12 mouse cellular contexts compared by ENCODE assay signal in genomic region chr17:88494772-88495132, GRCm38 (mm10). TPM values are rescaled to one million over a fixed set of nuclear protein-coding genes. Genes with fewer than 3 reads are reported as not detected.
A peak's percentile ranks its signal among the peaks of the same experiment; 100 is the strongest.
DNase-seq lines count a peak whose midpoint lies in the region; ATAC-seq lines count a peak whose summit lies in the region.
"Had no signal": no experiment of that assay in that cellular context is flagged by ENCODE, and none has a peak within 500 bp of the region (broad histone marks: within the 10 kb centered on the region; RNA-seq: fewer than 3 reads in every experiment).

No protein-coding gene starts in this region.

- no peak overlapping the region for H3K4me3 ChIP-seq in liver, embryonic 11.5 days (ENCODE audit: low read depth, low read length)
- no peak overlapping the region for H3K4me3 ChIP-seq in forebrain, embryonic 13.5 days
- 0 out of 2 replicates have a peak overlapping the region, but pooled peaks have one; percentile 4 for H3K4me3 ChIP-seq in hindbrain, embryonic 16.5 days (ENCODE audit: low read length)
- no peak overlapping the region for H3K4me3 ChIP-seq in neural tube, embryonic 13.5 days

- H3K9ac ChIP-seq in liver, embryonic 11.5 days (ENCODE audit: low read depth, low read length): no peak overlapping the region
- H3K9ac ChIP-seq in forebrain, embryonic 13.5 days: peak overlapping the region; percentile 48
- peak overlapping the region; percentile 55 for H3K9ac ChIP-seq in hindbrain, embryonic 16.5 days (ENCODE audit: low read depth, low read length)
- H3K9ac ChIP-seq in neural tube, embryonic 13.5 days: peak overlapping the region; percentile 61

- no peak overlapping the region for H3K27ac ChIP-seq in liver, embryonic 11.5 days (ENCODE audit: low read depth, low read length)
- H3K27ac ChIP-seq in forebrain, embryonic 13.5 days: peak overlapping the region; percentile 89
- peak overlapping the region; percentile 74 for H3K27ac ChIP-seq in hindbrain, embryonic 16.5 days (ENCODE audit: low read depth, low read length)
- H3K27ac ChIP-seq in neural tube, embryonic 13.5 days (replicated peaks): peak overlapping the region; percentile 94
- H3K27ac ChIP-seq: kidney, postnatal 0 days had no signal

- H3K4me2 ChIP-seq in liver, embryonic 11.5 days: no peak overlapping the region
- peak overlapping the region; percentile 50 for H3K4me2 ChIP-seq in forebrain, embryonic 13.5 days
- peak overlapping the region; percentile 48 for H3K4me2 ChIP-seq in hindbrain, embryonic 16.5 days (ENCODE audit: low read length)
- H3K4me2 ChIP-seq in neural tube, embryonic 13.5 days: peak overlapping the region; percentile 43

- no peaks in the 10 kb centered on the region for H3K9me3 ChIP-seq in liver, embryonic 11.5 days (ENCODE audit: control insufficient read depth, low read length)
- no peaks in the 10 kb centered on the region for H3K9me3 ChIP-seq in forebrain, embryonic 13.5 days (replicated peaks)
- no peaks in the 10 kb centered on the region for H3K9me3 ChIP-seq in hindbrain, embryonic 16.5 days (ENCODE audit: control insufficient read depth, low read length)
- no peaks in the 10 kb centered on the region for H3K9me3 ChIP-seq in neural tube, embryonic 13.5 days

- H3K27me3 ChIP-seq in liver, embryonic 11.5 days (replicated peaks; ENCODE audit: control insufficient read depth, insufficient read depth, low read length): no peaks in the 10 kb centered on the region
- H3K27me3 ChIP-seq in forebrain, embryonic 13.5 days: no peaks in the 10 kb centered on the region
- no peaks in the 10 kb centered on the region for H3K27me3 ChIP-seq in hindbrain, embryonic 16.5 days (replicated peaks; ENCODE audit: control insufficient read depth, insufficient read depth, low read length)
- H3K27me3 ChIP-seq in neural tube, embryonic 13.5 days: no peaks in the 10 kb centered on the region
- H3K27me3 ChIP-seq: Patski had no signal

- H3K36me3 ChIP-seq in liver, embryonic 11.5 days (ENCODE audit: control insufficient read depth, insufficient read depth, low read length): peaks cover 5% of the 10 kb centered on the region; the same call in 1 of the 2 replicates
- H3K36me3 ChIP-seq in forebrain, embryonic 13.5 days (ENCODE audit: poor library complexity, severe bottlenecking): peaks cover 12% of the 10 kb centered on the region; the same call in 1 of the 2 replicates
- no peaks in the 10 kb centered on the region for H3K36me3 ChIP-seq in hindbrain, embryonic 16.5 days (ENCODE audit: control insufficient read depth, insufficient read depth, low read length)
- peaks cover 11% of the 10 kb centered on the region for H3K36me3 ChIP-seq in neural tube, embryonic 13.5 days

- no peak for ATAC-seq in liver, embryonic 11.5 days (replicated peaks; ENCODE audit: low FRiP score)
- peak; percentile 46 for ATAC-seq in forebrain, embryonic 13.5 days
- no peak for ATAC-seq in hindbrain, embryonic 16.5 days
- ATAC-seq in neural tube, embryonic 13.5 days (ENCODE audit: low read depth): peak; percentile 57
- no peak for ATAC-seq in activated CD4-positive, CD25-positive, alpha-beta regulatory T cell, adult 4 months
- ATAC-seq: Patski had no signal

- 90% methylated on average over 10 of the region's 10 CpGs for WGBS in liver, embryonic 11.5 days
- 27% methylated on average over 10 of the region's 10 CpGs for WGBS in forebrain, embryonic 13.5 days
- 21% methylated on average over 10 of the region's 10 CpGs for WGBS in hindbrain, embryonic 16.5 days
- 33% methylated on average over 10 of the region's 10 CpGs for WGBS in neural tube, embryonic 13.5 days

- no peaks in the 10 kb centered on the region for H3K4me1 ChIP-seq in liver, embryonic 11.5 days (replicated peaks; ENCODE audit: control insufficient read depth, insufficient read depth, low read length)
- peaks cover 23% of the 10 kb centered on the region for H3K4me1 ChIP-seq in forebrain, embryonic 13.5 days
- H3K4me1 ChIP-seq in hindbrain, embryonic 16.5 days (ENCODE audit: control insufficient read depth, insufficient read depth, low read depth, low read length): peaks cover 15% of the 10 kb centered on the region
- peaks cover 20% of the 10 kb centered on the region for H3K4me1 ChIP-seq in neural tube, embryonic 13.5 days (replicated peaks)

- peak; percentile 24 for DNase-seq in liver, embryonic 11.5 days (ENCODE audit: low spot score)
- no peak for DNase-seq in liver
- DNase-seq in right cerebral cortex, postnatal 14 days: no peak
- no peak for DNase-seq in kidney, adult 18-20 months
- DNase-seq: adrenal gland, postnatal 25 days; lung, adult 2 months had no signal

RNA-seq across cellular contexts. Expression of gene Ppp1r21, which starts 35.2 kb away (rescaled TPM):
- 16.2 and 16.6 TPM in 2 replicates for polyA plus RNA-seq in liver, embryonic 11.5 days (2014; fragmentation: Nextera tagmentation; extraction: Ambion mirVana)
- polyA plus RNA-seq in forebrain, embryonic 13.5 days (2015; fragmentation: Nextera tagmentation; extraction: Ambion mirVana): 22.4 and 24.7 TPM in 2 replicates
- polyA plus RNA-seq in hindbrain, embryonic 16.5 days (2015; fragmentation: Nextera tagmentation; extraction: Ambion mirVana): 35.7 and 38.8 TPM in 2 replicates
- polyA plus RNA-seq in neural tube, embryonic 13.5 days (2015; fragmentation: Nextera tagmentation; extraction: Ambion mirVana): 40.0 and 42.8 TPM in 2 replicates
- polyA plus RNA-seq in activated CD4-positive, CD25-positive, alpha-beta regulatory T cell, adult 4 months (2017; shearing (Covaris generic)): 10 to 100 TPM; 21.8 to 34.3 TPM

RNA-seq across cellular contexts. Expression of gene Foxn2, which starts 54.2 kb away (rescaled TPM):
- polyA plus RNA-seq in liver, embryonic 11.5 days (2014; fragmentation: Nextera tagmentation; extraction: Ambion mirVana): 15.0 and 15.3 TPM in 2 replicates
- polyA plus RNA-seq in forebrain, embryonic 13.5 days (2015; fragmentation: Nextera tagmentation; extraction: Ambion mirVana): 11.2 and 11.5 TPM in 2 replicates
- 8.2 and 9.7 TPM in 2 replicates for polyA plus RNA-seq in hindbrain, embryonic 16.5 days (2015; fragmentation: Nextera tagmentation; extraction: Ambion mirVana)
- 9.7 and 10.3 TPM in 2 replicates for polyA plus RNA-seq in neural tube, embryonic 13.5 days (2015; fragmentation: Nextera tagmentation; extraction: Ambion mirVana)
- 10 to 100 TPM; 34.0 to 36.1 TPM for polyA plus RNA-seq in activated CD4-positive, CD25-positive, alpha-beta regulatory T cell, adult 4 months (2017; shearing (Covaris generic))

Comparison
In these comparisons a context has a peak if more than half of its experiments do, and no peak if none do; other contexts are left out.
1. ATAC-seq: peak in forebrain, embryonic 13.5 days (single experiment) and neural tube, embryonic 13.5 days (single experiment); none in liver, embryonic 11.5 days (single experiment), hindbrain, embryonic 16.5 days (single experiment) and activated CD4-positive, CD25-positive, alpha-beta regulatory T cell, adult 4 months (single experiment).